Mouse (Mus musculus): ENCODE measurements at regions not wholly inside any gene's neighbourhood (a gene's known extent, or its start where the extent isn't known, plus 50 kb on each side); places are given as distances from the start of the nearest gene placed in this dataset.
A peak's percentile ranks its signal among the peaks of the same experiment; 100 is the strongest.

GRCm38 (mm10) chr6:7473730-7474129 lies 80.9 kb upstream of the Tac1 start:
- peak; percentile 14 for DNase-seq (ENCODE audit: low read depth, low spot score)

- DNase-seq (ENCODE audit: low read depth, low spot score), result no peak
These were observed 77.8 kb upstream of the Tac1 start for GRCm38 (mm10) chr6:7476907-7477306.

DNA sequence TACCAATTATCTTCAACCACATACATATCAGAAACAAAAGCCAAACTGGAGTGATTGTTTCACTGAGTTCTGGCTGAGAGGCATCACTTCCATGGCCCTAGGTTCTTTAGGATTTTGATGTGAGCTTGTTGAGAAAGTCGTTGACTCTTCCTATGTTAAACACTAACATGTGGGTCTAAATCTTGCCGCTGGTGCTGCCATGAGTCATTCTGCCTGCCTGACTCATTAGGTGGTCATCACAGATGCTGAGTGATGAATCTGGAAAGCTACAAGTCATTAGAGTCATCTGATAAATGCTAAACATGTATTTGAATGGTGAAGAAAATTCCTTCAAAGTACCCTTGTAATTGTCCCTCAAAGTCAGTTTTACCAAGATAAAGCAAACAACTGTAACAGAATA lies 60.4 kb upstream of the Tac1 start:
- no peak for DNase-seq (ENCODE audit: low read depth, low spot score)

GRCm38 (mm10) chr6:7496766-7497165 lies 57.9 kb upstream of the Tac1 start:
- peak; percentile 36 for DNase-seq (ENCODE audit: low read depth, low spot score)

Measured in forelimb bud, embryonic 11.5 days (tissue).